Mouse (Mus musculus) lung, adult 18-20 months (tissue): ENCODE measurements around the gene Sfr1.

Source experiments
- DNase-seq, 2 experiments: peaks; one replicate each; pipeline ENCODE4 v3.0.0; 2022; ENCODE audit warnings: mixed read lengths in 2 of 2

Gene Sfr1

GRCm38 (mm10) chr19:47753921-47754320, 22.4 kb downstream of the Sfr1 start:
- peak in 1 of 2 experiments; percentile 12 for DNase-seq

GRCm38 (mm10) chr19:47754931-47755330, 23.4 kb downstream of the Sfr1 start:
- no peak for DNase-seq

DNA sequence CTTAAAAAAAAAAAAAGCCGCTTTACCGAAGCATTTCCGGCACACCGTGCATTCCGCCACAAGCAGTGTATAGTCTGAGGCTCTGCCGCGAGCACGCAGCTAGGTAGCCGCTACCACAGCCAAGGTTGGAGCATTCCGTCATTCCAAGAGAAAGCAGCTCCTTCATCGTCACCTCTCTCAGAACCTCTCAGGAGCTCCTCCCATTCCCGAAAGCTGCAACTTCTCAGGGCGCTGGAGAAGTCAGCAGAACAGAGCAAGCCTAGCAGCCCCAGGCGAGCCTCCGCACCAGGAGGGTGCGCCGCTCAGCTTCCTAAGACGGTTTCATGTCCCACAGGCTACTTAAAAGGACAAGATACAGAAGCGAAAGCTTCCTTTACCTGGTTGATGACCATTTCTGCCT, 24.1 kb downstream of the Sfr1 start:
- DNase-seq = peak; percentile 70 to 77

GRCm38 (mm10) chr19:47777847-47778246, 46.4 kb downstream of the Sfr1 start:
- DNase-seq = no peak

- DNase-seq = no peak
Observed at GRCm38 (mm10) chr19:47780145-47780544, 48.7 kb downstream of the Sfr1 start.

DNA sequence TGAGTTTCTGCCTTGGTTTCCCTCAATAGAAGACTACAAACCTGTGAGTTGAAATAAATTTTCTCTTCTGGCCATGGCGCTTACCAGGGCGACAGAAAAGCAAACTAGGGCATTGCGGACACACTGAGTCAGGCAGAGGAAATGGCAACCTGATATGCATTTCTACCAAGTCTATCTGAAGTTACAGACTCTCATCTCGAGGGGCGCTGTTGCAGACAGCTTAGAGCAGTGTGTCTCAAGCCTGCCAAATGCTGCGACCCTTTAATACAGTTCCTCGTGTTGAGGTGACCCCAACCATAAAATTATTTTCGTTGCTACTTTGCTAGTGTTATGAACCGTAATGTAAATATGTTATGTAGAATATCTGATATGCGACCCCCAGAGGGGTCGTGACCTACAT, 49.5 kb downstream of the Sfr1 start:
- DNase-seq = no peak

- DNase-seq = no peak
Observed at GRCm38 (mm10) chr19:47783898-47784297, 52.4 kb downstream of the Sfr1 start.
